Mouse (Mus musculus) ES-E14 (cell line): ENCODE results near the gene Adamts14.

Experiments used
- CHD2 ChIP-seq: IDR thresholded peaks from 2 replicates; pipeline ENCODE4 v1.6.1; 2014; ENCODE audit warnings: mild to moderate bottlenecking, low read depth, low read length, inconsistent platforms
- MAFK ChIP-seq: IDR thresholded peaks from 2 replicates; pipeline ENCODE4 v1.6.1; 2014; ENCODE audit warnings: mild to moderate bottlenecking, low read depth, low read length, inconsistent platforms; ENCODE audit not compliant: insufficient read depth

DNA sequence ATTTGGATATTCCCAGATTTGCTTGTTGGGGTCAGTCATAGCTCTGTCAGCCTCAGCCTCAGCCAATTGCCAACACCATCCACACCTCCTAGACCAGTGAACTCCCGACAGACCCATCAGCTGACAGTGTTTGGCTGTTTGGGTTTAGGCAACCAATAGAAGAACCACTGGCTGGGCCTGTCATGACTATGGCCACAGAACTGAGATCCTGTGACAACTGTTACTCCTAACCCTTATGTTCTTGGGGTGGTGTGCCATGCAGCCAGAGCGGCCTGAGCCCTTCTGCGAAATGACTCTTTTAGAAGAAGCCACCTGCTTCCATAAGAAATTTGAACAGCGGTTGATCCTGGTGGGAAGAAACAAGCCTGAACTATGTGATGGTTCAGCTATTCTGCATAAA is 62.1 kb downstream of the Adamts14 start:
- TF ChIP-seq MAFK (no peak), CHD2 (no peak)
